ENCODE assay signal across 23 mouse cellular contexts in the genomic region with DNA sequence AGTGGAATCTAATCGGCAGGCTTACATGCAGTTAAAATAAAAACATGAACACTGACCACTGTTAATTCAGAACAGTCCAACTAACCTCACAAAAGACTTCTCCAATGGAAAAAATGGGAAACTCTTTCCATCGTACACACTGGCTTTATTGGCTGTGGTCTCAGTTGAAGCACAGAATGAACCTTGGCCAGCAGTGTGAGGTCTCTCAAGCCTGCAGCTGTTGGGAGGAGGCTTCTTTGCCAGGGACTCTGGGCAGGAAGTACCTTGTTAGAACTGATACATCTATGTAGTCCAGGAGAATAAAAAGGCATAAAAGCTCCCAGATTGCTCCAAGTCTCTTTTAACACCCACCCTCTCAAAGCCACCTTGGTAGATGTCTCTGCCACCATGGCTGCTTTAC.
"Had no signal": no experiment of that assay in that cellular context is flagged by ENCODE, and none has a peak within 500 bp of the region (broad histone marks: within the 10 kb centered on the region; RNA-seq: fewer than 3 reads in every experiment).

No protein-coding gene starts in this region.

- H3K36me3 ChIP-seq: limb, embryonic 12.5 days; limb, embryonic 15.5 days; lung, embryonic 15.5 days; midbrain, embryonic 10.5 days; midbrain, embryonic 13.5 days had no signal

- ATAC-seq: midbrain, embryonic 13.5 days; midbrain, embryonic 16.5 days had no signal

- H3K4me2 ChIP-seq: limb, embryonic 12.5 days; limb, embryonic 15.5 days; liver, embryonic 11.5 days; lung, embryonic 15.5 days; midbrain, embryonic 13.5 days had no signal

- H3K9me3 ChIP-seq: limb, embryonic 12.5 days; limb, embryonic 15.5 days; lung, embryonic 15.5 days; megakaryocyte, embryonic 14.5 days; midbrain, embryonic 10.5 days; midbrain, embryonic 13.5 days had no signal

- H3K9ac ChIP-seq: limb, embryonic 12.5 days; limb, embryonic 15.5 days; liver, embryonic 14.5 days; lung, embryonic 15.5 days; midbrain, embryonic 13.5 days had no signal

- H3K4me1 ChIP-seq: limb, embryonic 12.5 days; limb, embryonic 15.5 days; lung, embryonic 15.5 days; megakaryocyte, embryonic 14.5 days; midbrain, embryonic 10.5 days; midbrain, embryonic 13.5 days had no signal

- H3K27ac ChIP-seq: kidney, postnatal 0 days; layer of hippocampus, adult 2 months; left cerebral cortex, adult 2 months; limb, embryonic 12.5 days; limb, embryonic 15.5 days; liver, embryonic 14.5 days; lung, embryonic 15.5 days; midbrain, embryonic 10.5 days; midbrain, embryonic 13.5 days; stomach, postnatal 0 days had no signal

- DNase-seq: kidney, adult 2 months; kidney, postnatal 25 days; layer of hippocampus, adult 9-11 months; left cerebral cortex, postnatal 4 days; lung, adult 18-20 months; lung, postnatal 10 days; lung, postnatal 36 days; thymus, adult 2 months; thymus, postnatal 14 days; thymus, postnatal 4 days had no signal

- H3K4me3 ChIP-seq: layer of hippocampus, adult 2 months; left cerebral cortex, adult 2 months; limb, embryonic 12.5 days; limb, embryonic 15.5 days; lung, embryonic 15.5 days; megakaryocyte, embryonic 14.5 days; midbrain, embryonic 10.5 days; midbrain, embryonic 13.5 days had no signal

- H3K27me3 ChIP-seq: limb, embryonic 12.5 days; limb, embryonic 15.5 days; lung, embryonic 15.5 days; megakaryocyte, embryonic 14.5 days; midbrain, embryonic 13.5 days had no signal
